Mouse (Mus musculus) CD8-positive naive resting alpha-beta T cell, adult 2 months (primary cell): ENCODE results near the gene Ripor3.

ENCODE experiments used
- DNase-seq, 2 experiments: peaks; one replicate each; pipeline ENCODE4 v3.0.0; 2022; ENCODE audit warnings: low read depth in 2 of 2, low spot score in 2 of 2

Ripor3 gene

DNA sequence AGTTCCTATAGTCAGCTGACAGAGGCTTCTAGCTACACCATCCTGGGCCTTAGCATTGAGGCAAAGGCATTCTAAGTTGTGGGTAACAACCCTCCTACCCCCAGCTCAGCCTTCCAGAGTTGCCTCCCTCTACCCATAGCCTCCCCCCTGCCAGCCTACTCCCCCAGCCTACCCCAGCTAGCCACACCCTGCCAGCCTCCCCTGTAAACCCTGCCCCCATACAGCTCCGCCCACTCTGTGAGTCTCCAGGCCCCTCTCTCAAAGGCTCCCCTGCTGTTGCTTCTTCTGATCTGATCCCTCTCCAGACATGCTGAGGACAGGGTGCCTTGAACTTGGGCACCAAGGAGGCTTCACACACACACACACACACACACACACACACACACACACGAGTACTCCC lies 21.4 kb upstream of the Ripor3 start:
- no peak for DNase-seq

DNA sequence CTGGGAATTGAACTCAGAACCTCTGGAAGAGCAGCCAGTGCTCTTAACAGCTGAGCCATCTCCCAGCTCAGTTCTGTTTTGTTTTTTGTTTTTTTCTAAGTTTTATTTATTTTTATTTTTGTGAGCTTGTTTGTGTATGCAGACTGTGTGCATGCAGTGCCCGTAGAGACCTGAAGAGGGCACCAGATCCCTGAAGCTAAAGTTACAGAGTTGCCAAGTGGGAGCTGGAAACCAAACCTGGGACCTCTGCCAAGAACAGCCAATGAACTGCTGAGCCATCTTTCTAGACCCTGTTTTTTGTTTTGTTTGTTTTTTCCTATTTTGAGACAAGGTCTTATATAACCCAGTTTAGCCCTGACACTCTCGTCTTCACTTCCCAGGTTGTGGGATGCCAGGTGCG lies 18.0 kb upstream of the Ripor3 start:
- no peak for DNase-seq

DNA sequence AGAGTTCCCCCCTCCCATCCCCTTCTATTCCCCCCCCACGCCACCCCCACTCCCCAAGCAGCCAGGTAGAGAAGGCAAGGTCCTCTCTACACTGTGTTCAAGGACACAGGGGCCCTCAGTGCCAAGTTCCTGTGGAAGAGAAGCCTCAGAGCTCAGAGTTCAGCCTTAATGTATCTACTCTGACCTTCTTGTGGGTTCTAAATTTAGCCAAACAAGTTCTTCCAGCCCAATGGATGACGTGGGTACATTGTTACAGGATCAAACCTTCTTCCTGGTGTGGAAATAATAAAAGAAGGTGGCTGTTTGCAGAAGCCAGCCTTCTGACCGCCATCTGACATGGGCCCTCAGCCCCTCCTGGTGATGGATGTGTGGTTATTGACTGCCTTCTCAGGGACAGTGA lies 16.0 kb upstream of the Ripor3 start:
- DNase-seq: no peak

DNA sequence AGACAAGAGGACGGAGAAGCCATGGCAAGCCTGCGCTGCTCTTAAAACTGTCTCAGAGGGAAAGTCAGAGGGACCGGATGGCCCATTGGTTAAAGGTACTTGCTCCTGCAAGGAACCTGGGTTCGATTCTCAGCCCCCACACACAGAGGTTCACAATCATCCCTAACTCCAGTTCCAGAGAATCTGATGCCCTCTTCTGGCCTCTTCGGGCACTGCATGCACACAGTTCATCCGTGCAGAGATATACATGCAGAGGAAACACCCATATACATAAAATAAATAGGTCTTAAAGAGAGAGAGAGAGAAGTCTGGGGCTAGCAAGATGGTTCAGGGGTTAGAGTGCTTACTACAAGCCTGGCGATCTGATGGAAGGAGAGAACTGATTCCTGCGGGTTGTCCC lies 15.5 kb upstream of the Ripor3 start:
- no peak for DNase-seq

DNA sequence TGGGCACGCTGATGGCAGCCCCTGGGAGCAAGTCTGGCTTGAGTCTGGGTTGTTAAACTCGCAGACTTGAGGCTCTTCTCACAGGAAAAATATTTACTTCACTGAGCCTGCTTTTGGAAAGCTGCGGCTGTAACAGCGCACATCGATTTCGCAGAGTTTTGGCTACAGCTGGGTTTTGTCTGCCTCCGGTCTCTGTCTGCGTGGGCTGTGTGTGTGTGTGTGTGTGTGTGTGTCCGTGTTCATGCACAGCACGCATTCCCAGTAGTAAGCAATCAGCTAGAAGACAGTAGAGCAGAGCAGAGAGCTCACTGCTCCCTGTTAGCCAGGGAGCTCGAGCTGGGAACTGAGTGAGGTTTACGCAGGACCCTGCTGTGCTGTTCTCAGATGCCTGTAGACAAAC lies 14.8 kb upstream of the Ripor3 start:
- DNase-seq: no peak

DNA sequence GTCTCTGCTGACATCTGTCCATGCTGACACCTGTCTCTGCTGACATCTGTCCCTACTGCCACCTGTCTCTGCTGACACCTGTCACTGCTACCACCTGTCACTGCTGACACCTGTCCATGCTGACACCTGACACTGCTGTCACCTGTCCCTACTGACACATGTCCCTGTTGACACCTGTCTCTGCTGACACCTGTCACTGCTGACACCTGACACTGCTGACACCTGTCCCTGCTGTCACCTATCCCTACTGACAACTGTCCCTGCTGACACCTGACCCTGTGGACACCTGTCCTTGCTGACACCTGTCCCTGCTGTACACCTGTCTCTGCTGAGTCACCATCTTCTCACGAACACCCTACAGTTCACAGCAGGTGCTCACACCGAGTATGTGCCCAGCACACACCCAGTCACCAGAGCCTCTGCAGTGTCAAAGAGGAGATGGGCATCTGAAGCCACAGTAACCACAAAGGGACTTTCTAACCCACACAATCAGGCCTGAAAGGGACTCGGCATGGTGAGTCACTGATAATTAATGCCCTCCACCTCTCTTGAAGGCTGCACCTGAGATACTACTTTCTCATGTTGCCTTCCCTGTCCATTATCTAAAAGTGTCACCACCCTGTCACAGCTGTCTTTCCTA lies 13.5 kb upstream of the Ripor3 start:
- DNase-seq: no peak

DNA sequence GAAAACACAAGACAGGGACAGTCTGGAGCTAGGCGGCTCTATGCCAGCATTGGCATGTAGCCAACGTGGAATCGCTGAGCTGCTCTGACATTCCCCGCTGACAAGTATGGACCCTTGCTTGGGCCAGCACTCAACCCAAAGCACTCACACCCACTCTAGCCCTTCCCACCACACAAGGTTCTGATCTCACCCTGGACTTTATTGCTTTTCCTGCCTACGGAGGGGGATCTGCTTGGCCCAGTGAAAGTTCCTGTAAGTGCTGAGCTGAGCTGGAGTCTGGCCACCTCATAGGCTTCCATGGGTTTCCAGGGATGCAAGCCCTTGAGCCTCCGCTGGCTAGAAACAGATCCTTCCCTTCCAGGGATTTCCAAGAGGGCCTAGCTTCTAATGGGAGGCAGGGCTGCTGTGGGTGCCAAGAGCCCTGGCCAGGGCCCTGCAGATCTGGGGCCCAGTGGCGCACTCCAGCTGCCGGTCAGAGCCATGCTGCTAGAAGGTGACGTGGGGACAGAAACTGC lies 8.8 kb upstream of the Ripor3 start:
- DNase-seq: no peak

DNA sequence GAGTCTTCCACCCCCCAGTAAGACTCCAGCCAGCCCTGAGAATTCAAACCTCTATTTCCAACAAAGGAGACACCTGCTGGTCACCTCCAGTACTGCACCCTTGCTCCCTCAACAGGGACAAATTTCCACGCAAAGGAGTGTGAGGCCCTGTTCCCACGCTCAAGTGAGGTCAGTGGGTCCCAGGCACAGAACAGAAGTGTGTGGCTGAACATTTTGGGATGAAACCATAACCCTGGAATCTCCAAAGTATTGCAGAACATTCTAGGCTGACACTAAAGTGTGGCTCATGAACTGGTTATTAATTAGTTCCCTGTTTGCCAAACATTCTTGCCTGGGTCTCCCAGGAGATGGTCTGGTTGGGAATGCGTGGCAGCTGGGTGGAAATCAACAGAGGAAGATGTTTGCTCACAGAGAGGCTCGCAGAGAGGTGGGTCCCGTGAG lies 6.6 kb upstream of the Ripor3 start:
- peak; percentile 68 to 72 for DNase-seq

DNA sequence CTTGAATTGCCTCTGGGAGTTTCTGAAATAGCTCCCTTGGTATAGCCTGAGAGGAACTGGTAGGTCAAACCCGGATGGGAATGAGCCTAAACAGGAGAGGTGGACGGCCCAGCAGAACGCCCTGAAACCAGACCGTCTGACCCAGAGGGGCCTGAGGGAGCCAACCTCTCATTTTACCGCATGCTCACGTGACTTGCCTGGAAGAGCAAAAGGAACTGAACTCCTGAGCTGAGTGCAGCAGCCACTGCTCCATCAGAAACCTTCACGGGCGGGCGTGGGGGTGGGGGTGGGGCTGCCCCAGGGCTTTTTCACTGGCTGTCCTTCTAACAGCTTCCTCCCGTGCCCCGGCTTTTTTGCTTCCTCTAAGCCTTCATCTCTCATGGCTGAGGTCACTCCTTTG lies 475 bp upstream of the Ripor3 start:
- DNase-seq: no peak

DNA sequence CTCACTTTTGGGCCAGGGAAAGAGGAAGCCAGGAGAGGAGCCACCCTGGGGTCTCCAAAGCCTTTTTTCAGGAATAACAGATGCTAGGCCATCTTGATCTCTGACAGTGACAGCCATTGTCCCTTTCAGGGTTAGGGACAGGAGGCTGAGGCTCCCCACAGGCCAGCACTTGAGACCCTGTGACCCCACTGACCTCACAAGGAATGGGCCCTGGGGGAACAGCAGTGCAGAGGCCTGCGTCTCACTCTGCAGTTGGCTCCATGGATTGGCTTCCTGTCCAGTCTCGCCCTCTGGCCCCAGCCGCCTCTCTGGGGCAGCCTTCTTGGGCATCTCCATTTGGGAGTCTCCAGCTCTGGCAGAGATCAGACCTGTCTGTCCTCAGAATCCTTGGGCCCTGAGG lies 2.3 kb downstream of the Ripor3 start:
- DNase-seq: no peak

DNA sequence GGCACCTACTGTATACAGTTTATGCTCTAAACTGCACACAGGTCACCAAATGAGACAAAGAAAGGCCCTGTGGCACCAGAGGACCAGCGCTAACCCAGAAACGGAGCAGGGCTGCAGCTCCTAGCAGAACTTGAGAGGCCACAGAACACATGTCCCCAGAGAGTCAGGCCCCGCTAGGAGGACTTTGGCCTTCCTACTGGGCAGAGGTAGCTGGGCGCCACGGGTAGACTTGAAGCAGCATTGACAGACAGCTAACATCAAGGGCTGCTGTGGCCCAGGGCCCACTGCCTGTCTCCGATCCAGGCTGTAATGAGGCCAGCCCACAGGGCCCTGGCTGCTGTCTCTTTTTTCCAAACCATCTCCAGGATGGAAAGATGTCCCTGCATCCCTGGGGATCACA lies 3.9 kb downstream of the Ripor3 start:
- no peak for DNase-seq

DNA sequence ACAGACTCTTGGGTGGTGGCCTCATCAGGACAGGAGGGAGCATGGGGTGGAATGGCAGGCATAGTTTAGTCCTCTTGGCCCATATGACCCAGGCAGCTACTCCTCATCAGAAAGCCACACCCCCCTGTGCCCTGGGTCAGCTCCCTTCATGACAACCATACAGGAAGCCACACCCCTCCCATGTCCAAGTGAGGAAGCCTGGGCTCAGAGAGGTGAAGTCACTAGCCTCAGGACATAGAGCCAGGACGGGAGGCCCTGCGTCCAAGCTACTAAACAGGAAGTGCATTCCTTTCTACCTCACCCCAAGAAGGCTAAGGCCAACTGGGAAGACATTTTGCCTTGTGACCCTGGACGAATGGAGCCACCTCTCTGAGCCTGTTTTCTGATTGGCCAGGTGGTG lies 4.8 kb downstream of the Ripor3 start:
- DNase-seq: no peak

DNA sequence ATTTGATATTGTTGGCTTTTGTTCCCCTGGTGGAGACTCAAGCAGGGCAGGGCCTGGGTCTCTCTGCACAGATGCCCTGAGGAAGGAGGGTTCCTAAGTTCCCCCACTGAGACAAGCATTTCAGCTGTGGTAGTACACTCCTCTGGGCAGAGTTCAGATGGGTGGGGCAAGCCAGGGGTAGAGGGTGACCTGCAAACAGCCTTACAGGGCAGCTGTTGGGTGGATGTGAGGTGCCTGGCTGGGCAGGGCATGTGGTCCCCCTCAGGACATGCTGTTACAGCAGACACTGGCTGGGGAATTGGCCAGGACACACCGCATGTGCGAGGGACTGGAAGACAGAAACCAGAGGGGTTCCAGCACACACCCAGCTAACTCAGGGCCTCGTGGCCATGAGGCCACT lies 5.4 kb downstream of the Ripor3 start:
- no peak for DNase-seq

DNA sequence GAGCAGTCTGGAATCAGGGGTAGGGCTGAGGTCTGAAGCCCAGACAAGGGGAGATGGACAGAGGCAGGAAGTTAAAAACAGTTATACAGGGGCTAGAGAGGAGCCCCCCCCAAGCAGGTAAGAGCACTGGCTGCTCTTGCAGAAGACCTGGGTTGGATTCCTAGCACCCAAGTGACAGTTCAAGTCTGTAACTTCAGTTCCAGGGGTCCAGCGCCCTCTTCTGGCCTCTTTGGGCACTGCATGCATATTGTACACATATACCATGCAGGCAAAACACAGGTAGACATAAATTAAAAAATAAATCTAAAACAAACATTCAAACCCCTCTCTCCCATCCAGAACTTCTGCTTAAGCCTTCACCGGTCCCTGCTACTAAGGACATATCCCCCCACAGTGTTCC lies 6.0 kb downstream of the Ripor3 start:
- no peak for DNase-seq

DNA sequence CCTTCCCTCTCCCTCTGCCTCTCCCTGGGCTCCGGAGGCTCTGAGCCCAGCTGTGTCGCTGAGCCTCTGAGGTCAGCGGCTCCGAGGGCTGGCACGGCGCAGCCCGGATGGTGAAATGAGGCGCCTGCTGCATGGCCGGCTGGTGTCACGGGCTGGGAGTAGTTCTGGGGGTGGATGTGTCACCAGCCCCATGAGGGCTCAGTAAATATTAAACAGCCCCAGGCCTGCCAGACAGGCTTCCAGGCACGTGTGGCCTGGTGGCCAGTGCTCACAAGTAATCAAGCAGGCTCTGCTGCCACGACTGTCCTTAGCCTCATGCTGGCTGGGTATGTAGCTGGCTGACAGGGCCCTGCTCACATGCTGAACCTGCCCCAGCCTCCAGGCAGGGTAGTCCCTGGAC lies 7.0 kb downstream of the Ripor3 start:
- no peak for DNase-seq

DNA sequence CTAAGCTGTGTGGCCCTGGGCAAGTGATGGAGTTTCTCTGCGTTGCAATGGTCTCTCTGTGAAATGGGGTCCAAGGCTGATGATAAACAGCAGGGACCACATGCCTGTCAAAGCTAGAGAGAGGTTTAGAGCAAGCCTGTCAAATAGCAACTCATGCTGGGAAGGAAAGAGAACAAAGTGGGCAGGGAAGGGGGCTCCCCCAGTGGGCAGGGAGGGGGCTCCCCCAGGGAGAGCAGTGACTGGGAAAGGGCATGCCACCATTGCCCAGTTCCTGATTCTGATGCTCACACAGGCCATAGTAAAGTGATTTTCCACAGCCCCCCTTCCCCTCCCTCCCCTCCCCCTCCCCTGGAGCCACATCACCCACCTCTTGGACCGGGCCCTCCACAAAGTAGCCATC lies 7.5 kb downstream of the Ripor3 start:
- DNase-seq: no peak

DNA sequence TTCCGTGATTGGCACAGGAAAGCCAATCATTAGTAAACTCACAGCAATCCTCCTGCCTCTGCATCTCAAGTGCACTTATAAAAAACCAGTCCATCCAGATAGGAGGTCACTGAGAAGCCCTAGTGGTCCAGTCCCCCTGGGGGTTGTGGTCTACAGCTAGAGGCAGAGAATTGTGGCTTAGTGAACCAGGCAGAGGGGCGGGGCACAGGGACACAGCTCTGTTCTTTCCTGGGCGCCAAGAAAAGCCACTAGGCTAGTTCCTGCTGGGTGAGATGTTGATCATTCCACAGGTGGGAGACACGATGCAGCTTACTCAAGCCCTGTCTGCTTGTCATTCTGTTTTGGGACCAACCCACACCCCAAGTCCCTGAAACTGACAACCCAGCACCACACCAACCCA lies 8.2 kb downstream of the Ripor3 start:
- no peak for DNase-seq

DNA sequence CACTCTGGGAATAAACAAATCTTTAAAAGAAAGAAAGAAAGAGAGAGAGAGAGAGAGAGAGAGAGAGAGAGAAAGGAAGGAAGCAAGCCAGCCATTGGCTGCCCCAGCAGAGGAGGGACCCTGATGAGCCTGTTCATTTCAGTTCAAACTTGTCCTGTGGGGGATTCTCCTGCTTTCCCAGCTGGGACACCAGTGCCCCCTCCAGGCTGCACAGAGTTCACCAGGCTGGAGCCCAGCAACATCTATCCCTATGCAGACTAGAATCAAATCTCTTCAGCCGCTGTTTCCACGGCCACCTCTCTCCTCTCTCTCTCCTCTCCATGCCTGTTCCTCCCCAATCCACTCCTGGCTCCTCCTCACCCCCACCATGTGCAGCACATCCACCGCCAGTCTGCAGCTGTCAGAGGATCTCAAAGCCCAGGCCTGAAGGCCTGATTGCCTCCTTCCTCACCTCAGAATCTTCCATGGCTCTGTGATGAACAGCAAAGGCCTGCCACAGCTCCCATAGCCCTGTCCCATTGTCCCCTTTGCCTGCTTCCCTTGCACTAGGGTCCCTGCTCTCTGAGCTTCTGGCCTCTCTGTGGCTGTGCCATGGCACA lies 11.2 kb downstream of the Ripor3 start:
- DNase-seq: no peak

DNA sequence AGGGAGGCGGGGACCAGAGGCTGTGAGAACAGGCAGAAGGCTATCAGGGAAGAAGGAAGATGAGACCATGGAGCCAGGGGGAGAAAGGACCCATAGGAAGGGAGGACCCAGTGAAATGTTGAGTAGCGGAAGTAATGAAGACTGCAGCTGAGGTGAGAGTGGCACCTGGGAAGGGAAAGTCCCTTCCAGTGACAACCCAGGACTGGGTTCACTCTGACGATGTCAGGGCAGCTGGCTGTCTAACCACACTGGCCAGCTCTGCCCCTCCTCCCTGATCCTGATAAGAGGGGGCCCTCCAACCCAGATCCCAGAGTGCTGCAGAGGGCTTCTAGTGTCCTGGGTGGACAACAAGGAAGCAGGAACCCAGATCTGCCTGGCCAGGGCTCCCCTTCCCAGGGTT lies 12.9 kb downstream of the Ripor3 start:
- DNase-seq: peak; percentile 39 to 42

DNA sequence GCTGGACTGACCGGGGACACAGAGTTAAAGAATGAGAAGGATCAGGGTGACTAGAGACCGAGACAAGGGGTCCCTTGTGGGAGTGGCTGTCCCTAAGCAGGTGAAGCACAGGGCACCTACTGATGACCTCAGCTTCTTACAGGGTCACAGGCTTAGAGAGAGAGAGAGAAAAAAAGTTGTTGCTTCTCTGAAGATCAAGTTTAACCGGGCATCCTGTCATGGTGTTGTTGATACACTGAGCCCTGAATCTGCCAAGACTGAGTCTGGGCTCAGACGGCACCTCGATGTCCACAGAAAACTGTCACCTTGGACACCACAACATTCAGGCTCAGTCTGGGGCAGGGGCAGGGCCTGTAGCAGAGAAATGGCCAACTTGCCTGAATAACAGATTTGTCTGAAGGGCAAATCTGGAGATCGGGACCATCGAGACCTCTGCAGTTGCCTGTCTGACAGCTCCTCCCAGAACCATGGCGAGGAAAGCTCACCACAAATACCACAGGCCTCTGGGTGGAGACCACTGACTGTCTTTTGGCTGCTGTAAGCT lies 13.7 kb downstream of the Ripor3 start:
- DNase-seq: peak in 1 of 2 experiments; percentile 26

DNA sequence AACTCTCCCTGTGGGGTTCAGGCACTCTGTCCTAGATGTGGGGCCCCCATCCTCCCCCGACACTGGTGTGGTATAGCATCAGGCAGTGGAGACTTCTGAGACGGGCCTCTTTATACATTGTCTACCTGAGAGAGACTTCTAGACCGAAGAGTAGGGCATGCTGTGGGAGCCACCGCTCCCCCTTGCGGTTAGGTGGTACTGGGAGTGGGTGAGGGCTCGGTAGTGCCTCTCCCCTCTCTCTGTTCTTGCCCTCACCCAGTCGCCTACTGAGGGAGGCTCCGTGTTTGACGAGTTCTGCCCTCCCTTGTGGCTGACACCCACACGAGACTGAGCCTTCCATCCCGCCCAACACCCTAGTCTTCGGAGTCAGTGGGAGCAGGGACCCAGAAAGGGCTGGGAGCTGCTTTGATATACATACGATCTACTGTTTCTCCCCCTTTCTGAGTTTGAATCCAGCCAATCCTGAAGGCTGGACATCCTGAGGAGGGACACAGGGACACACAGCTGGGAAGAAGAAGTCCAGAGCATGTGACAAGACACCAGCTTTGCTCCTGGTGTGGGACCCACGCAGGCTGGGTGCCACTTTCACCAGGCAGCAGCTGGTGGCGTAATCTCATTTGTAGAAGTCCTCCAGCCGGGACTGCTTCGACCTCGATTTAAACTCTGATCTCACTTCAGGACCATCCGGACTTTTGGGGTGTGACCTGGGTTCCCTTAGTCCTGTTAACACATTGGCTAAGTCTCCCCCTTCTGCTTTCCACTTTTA lies 14.4 kb downstream of the Ripor3 start:
- no peak for DNase-seq

DNA sequence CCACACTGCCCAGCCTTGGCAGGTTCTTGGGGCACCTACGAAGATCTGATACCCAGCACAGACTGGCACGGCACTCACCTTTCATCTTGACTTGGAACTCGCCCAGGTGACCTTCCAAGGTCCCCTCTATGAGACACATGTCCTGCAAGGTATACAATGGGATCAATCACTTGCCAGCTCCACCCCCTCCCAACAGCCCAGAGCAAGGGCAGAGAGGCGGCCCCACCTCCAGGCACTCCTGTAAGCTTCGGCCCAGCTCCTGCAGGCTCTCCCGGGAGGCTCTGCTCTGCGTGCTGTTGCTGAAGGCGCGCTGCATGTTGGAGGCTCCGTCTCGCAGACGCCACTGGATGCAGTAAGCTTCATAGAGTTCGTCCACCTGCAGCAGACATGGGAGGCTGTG lies 17.2 kb downstream of the Ripor3 start:
- DNase-seq: no peak
